Mouse (Mus musculus): ENCODE measurements at regions not wholly inside any gene's neighbourhood (a gene's known extent, or its start where the extent isn't known, plus 50 kb on each side); places are given as distances from the start of the nearest gene placed in this dataset.

GRCm38 (mm10) chr8:80189797-80190509 is 132.1 kb upstream of the Hhip start:
- H3K4me2 ChIP-seq: no peak overlapping the region
- H3K9ac ChIP-seq: no peak overlapping the region
- H3K4me1 ChIP-seq (ENCODE audit: insufficient read depth): no peaks in the 10 kb centered on the region
- DNase-seq: no peak
- ATAC-seq (ENCODE audit: insufficient read depth): no peak
- TF ChIP-seq CTCF (IDR thresholded peaks at IDR 0.05; ENCODE audit: low read depth): no peak
- H3K4me3 ChIP-seq (ENCODE audit: low read depth, low read length): no peak overlapping the region
- no peaks in the 10 kb centered on the region for H3K27me3 ChIP-seq (ENCODE audit: insufficient read depth, low read length)
- WGBS: 75% methylated on average over 10 of the region's 10 CpGs
- no peaks in the 10 kb centered on the region for H3K36me3 ChIP-seq (ENCODE audit: insufficient read depth)
- H3K9me3 ChIP-seq (ENCODE audit: low read depth, low read length): no peaks in the 10 kb centered on the region
- no peak overlapping the region for H3K27ac ChIP-seq (ENCODE audit: low read depth)

- Histone ChIP-seq H3K4me3 (ENCODE audit: low read depth, low read length) (no peak overlapping the region), H3K4me2 (no peak overlapping the region), H3K9ac (no peak overlapping the region), H3K4me1 (ENCODE audit: insufficient read depth) (no peaks in the 10 kb centered on the region), H3K27me3 (ENCODE audit: insufficient read depth, low read length) (no peaks in the 10 kb centered on the region), H3K27ac (ENCODE audit: low read depth) (no peak overlapping the region), H3K9me3 (ENCODE audit: low read depth, low read length) (no peaks in the 10 kb centered on the region), H3K36me3 (ENCODE audit: insufficient read depth) (no peaks in the 10 kb centered on the region)
- WGBS: 19% methylated on average over 4 of the region's 4 CpGs
- DNase-seq (peak; percentile 20), ATAC-seq (ENCODE audit: insufficient read depth) (no peak)
- no peak for TF ChIP-seq CTCF (IDR thresholded peaks at IDR 0.05; ENCODE audit: low read depth)
Measured at GRCm38 (mm10) chr8:80185286-80185685, 127.5 kb upstream of the Hhip start.

GRCm38 (mm10) chr8:80168688-80169087 is 110.9 kb upstream of the Hhip start:
- TF ChIP-seq CTCF (IDR thresholded peaks at IDR 0.05; ENCODE audit: low read depth): no peak
- Histone ChIP-seq H3K4me1 (ENCODE audit: insufficient read depth) (no peaks in the 10 kb centered on the region), H3K27me3 (ENCODE audit: insufficient read depth, low read length) (no peaks in the 10 kb centered on the region), H3K36me3 (ENCODE audit: insufficient read depth) (no peaks in the 10 kb centered on the region), H3K4me3 (ENCODE audit: low read depth, low read length) (no peak overlapping the region), H3K4me2 (0 out of 2 replicates have a peak overlapping the region, but pooled peaks have one; percentile 29), H3K27ac (ENCODE audit: low read depth) (0 out of 2 replicates have a peak overlapping the region, but pooled peaks have one; percentile 18), H3K9me3 (ENCODE audit: low read depth, low read length) (no peaks in the 10 kb centered on the region), H3K9ac (no peak overlapping the region)
- DNase-seq: peak; percentile 53
- ATAC-seq (ENCODE audit: insufficient read depth): peak; percentile 44; the same call in 1 of the 2 replicates
- 35% methylated on average over 9 of the region's 9 CpGs for WGBS

- Histone ChIP-seq H3K27ac (ENCODE audit: low read depth) (no peak overlapping the region), H3K4me3 (ENCODE audit: low read depth, low read length) (no peak overlapping the region), H3K4me1 (ENCODE audit: insufficient read depth) (no peaks in the 10 kb centered on the region), H3K9ac (no peak overlapping the region), H3K36me3 (ENCODE audit: insufficient read depth) (no peaks in the 10 kb centered on the region), H3K27me3 (ENCODE audit: insufficient read depth, low read length) (no peaks in the 10 kb centered on the region), H3K4me2 (no peak overlapping the region), H3K9me3 (ENCODE audit: low read depth, low read length) (no peaks in the 10 kb centered on the region)
- ATAC-seq (ENCODE audit: insufficient read depth): no peak
- 61% methylated on average over 9 of the region's 9 CpGs for WGBS
- no peak for TF ChIP-seq CTCF (IDR thresholded peaks at IDR 0.05; ENCODE audit: low read depth)
- DNase-seq: no peak
Measured at GRCm38 (mm10) chr8:80149458-80150083, 91.8 kb upstream of the Hhip start.

GRCm38 (mm10) chr8:80147929-80148328 is 90.1 kb upstream of the Hhip start:
- DNase-seq (no peak), ATAC-seq (ENCODE audit: insufficient read depth) (no peak)
- Histone ChIP-seq H3K27me3 (ENCODE audit: insufficient read depth, low read length) (no peaks in the 10 kb centered on the region), H3K4me2 (no peak overlapping the region), H3K27ac (ENCODE audit: low read depth) (no peak overlapping the region), H3K9ac (no peak overlapping the region), H3K9me3 (ENCODE audit: low read depth, low read length) (no peaks in the 10 kb centered on the region), H3K4me1 (ENCODE audit: insufficient read depth) (no peaks in the 10 kb centered on the region), H3K36me3 (ENCODE audit: insufficient read depth) (no peaks in the 10 kb centered on the region), H3K4me3 (ENCODE audit: low read depth, low read length) (no peak overlapping the region)
- WGBS: 86% methylated on average over 3 of the region's 3 CpGs
- no peak for TF ChIP-seq CTCF (IDR thresholded peaks at IDR 0.05; ENCODE audit: low read depth)

- 81% methylated on average over 6 of the region's 6 CpGs for WGBS
- Histone ChIP-seq H3K9me3 (ENCODE audit: low read depth, low read length) (no peaks in the 10 kb centered on the region), H3K4me1 (ENCODE audit: insufficient read depth) (no peaks in the 10 kb centered on the region), H3K4me2 (no peak overlapping the region), H3K36me3 (ENCODE audit: insufficient read depth) (no peaks in the 10 kb centered on the region), H3K4me3 (ENCODE audit: low read depth, low read length) (no peak overlapping the region), H3K27me3 (ENCODE audit: insufficient read depth, low read length) (no peaks in the 10 kb centered on the region), H3K27ac (ENCODE audit: low read depth) (no peak overlapping the region), H3K9ac (no peak overlapping the region)
- no peak for TF ChIP-seq CTCF (IDR thresholded peaks at IDR 0.05; ENCODE audit: low read depth)
- DNase-seq (no peak), ATAC-seq (ENCODE audit: insufficient read depth) (no peak)
Measured at GRCm38 (mm10) chr8:80138481-80138880, 80.7 kb upstream of the Hhip start.

GRCm38 (mm10) chr8:80120378-80120965 is 62.7 kb upstream of the Hhip start:
- Histone ChIP-seq H3K4me3 (ENCODE audit: low read depth, low read length) (no peak overlapping the region), H3K9me3 (ENCODE audit: low read depth, low read length) (no peaks in the 10 kb centered on the region), H3K27me3 (ENCODE audit: insufficient read depth, low read length) (no peaks in the 10 kb centered on the region), H3K36me3 (ENCODE audit: insufficient read depth) (no peaks in the 10 kb centered on the region), H3K4me2 (no peak overlapping the region), H3K4me1 (ENCODE audit: insufficient read depth) (0 out of 2 replicates have a peak, but pooled peaks cover 14% of the 10 kb centered on the region), H3K9ac (no peak overlapping the region), H3K27ac (ENCODE audit: low read depth) (no peak overlapping the region)
- no peak for ATAC-seq (ENCODE audit: insufficient read depth)
- no peak for TF ChIP-seq CTCF (IDR thresholded peaks at IDR 0.05; ENCODE audit: low read depth)
- DNase-seq: no peak
- WGBS: 71% methylated on average over 3 of the region's 3 CpGs

Data from lung, embryonic 14.5 days (tissue).